ENCODE assay signal across 16 mouse cellular contexts in the genomic region with DNA sequence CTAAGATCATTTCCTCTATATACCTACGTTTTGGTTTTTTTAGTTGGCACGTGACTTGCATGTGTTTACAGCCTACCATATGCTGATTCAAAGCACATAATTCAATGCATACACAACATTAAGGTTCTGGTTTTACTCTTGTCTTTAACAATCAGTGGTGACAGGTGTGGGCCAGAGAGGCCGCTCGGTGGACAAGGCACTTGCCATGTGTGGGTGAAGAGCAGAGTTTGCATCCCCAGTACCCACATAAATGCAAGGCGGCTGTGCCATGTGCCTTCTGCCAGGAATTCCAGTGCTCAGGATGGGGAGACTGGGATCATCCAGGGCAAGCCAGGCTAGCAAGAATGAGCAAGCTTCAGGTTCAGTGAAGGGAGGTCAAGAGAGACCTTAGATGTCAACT.
"Had no signal": no experiment of that assay in that cellular context is flagged by ENCODE, and none has a peak within 500 bp of the region (broad histone marks: within the 10 kb centered on the region; RNA-seq: fewer than 3 reads in every experiment).

No protein-coding gene starts in this region.

- H3K4me3 ChIP-seq: limb, embryonic 15.5 days; liver, embryonic 12.5 days; megakaryocyte, embryonic 14.5 days; midbrain, embryonic 15.5 days; neural tube, embryonic 13.5 days had no signal

- DNase-seq: kidney, adult 9 months; kidney, postnatal 36 days; layer of hippocampus, adult 9-11 months; layer of hippocampus, postnatal 36 days; lung, embryonic 14.5 days; lung, postnatal 10 days; lung, postnatal 4 days; retina, postnatal 1 day; thymus, postnatal 4 days had no signal

- ATAC-seq: liver, embryonic 12.5 days; midbrain, embryonic 15.5 days had no signal

- H3K27me3 ChIP-seq: limb, embryonic 15.5 days; liver, embryonic 12.5 days; megakaryocyte, embryonic 14.5 days; midbrain, embryonic 15.5 days; neural tube, embryonic 13.5 days had no signal

- H3K36me3 ChIP-seq: limb, embryonic 15.5 days; liver, embryonic 12.5 days; midbrain, embryonic 15.5 days; neural tube, embryonic 13.5 days had no signal

- H3K27ac ChIP-seq: kidney, postnatal 0 days; limb, embryonic 15.5 days; liver, embryonic 12.5 days; midbrain, embryonic 15.5 days; neural tube, embryonic 13.5 days had no signal

- H3K4me1 ChIP-seq: midbrain, embryonic 15.5 days had no signal

- H3K9ac ChIP-seq: limb, embryonic 15.5 days; liver, embryonic 12.5 days; lung, embryonic 14.5 days; midbrain, embryonic 15.5 days; neural tube, embryonic 13.5 days had no signal

- H3K4me2 ChIP-seq: limb, embryonic 15.5 days; liver, embryonic 12.5 days; lung, embryonic 14.5 days; midbrain, embryonic 11.5 days; midbrain, embryonic 15.5 days; neural tube, embryonic 13.5 days had no signal

- H3K9me3 ChIP-seq: limb, embryonic 15.5 days; liver, embryonic 12.5 days; megakaryocyte, embryonic 14.5 days; midbrain, embryonic 15.5 days; neural tube, embryonic 13.5 days had no signal
